Mouse (Mus musculus): ENCODE results near the gene Ceacam18.
"Not testable (repeated sequence)": the region's sequence is repeated elsewhere in the genome, so short reads cannot be mapped to it uniquely, and the experiment has no call there.

Ceacam18 gene

GRCm38 (mm10) chr7:43668582-43668981, 34.1 kb downstream of the Ceacam18 start:
- DNase-seq (ENCODE audit: low read depth), result no peak

- DNase-seq (ENCODE audit: low read depth), result no peak
Observed at GRCm38 (mm10) chr7:43671064-43671808, 36.7 kb downstream of the Ceacam18 start.

GRCm38 (mm10) chr7:43671809-43672580, 37.5 kb downstream of the Ceacam18 start, which contains the start of gene Ctu1:
Gene Ctu1 (plus strand): TSS chr7:43672016.
- DNase-seq (ENCODE audit: low read depth), result peak; percentile 69

- DNase-seq (ENCODE audit: low read depth), result no peak
Observed at GRCm38 (mm10) chr7:43672581-43673260, 38.2 kb downstream of the Ceacam18 start.

- no peak for DNase-seq (ENCODE audit: low read depth)
Observed at GRCm38 (mm10) chr7:43675091-43675490, 40.6 kb downstream of the Ceacam18 start.

GRCm38 (mm10) chr7:43678517-43678916, 44.0 kb downstream of the Ceacam18 start:
- no peak for DNase-seq (ENCODE audit: low read depth)

- DNase-seq (ENCODE audit: low read depth), result peak; percentile 59
Observed at GRCm38 (mm10) chr7:43680960-43681359, 46.5 kb downstream of the Ceacam18 start.

- DNase-seq (ENCODE audit: low read depth), result not testable (repeated sequence)
Observed at GRCm38 (mm10) chr7:43682511-43682910, 48.0 kb downstream of the Ceacam18 start.

- DNase-seq (ENCODE audit: low read depth), result no peak
Observed at GRCm38 (mm10) chr7:43685088-43685487, 50.6 kb downstream of the Ceacam18 start.

- no peak for DNase-seq (ENCODE audit: low read depth)
Observed at GRCm38 (mm10) chr7:43690118-43690517, 55.6 kb downstream of the Ceacam18 start, which contains the start of gene Klk14. Gene Klk14 (plus strand): TSS chr7:43690418.
